Mouse (Mus musculus) mouse trophoblast stem cell (cell line): ENCODE measurements around the gene Rint1.

Experiments used
- in situ Hi-C, 2 experiments: fragments of 300-500 bp; cut with MseI, MboI; formaldehyde crosslinking; loops; 2 replicates in 1 of 2; 3 replicates in 1 of 2; pipeline ENCODE4 v1.15.1; 2025

Gene Rint1

DNA sequence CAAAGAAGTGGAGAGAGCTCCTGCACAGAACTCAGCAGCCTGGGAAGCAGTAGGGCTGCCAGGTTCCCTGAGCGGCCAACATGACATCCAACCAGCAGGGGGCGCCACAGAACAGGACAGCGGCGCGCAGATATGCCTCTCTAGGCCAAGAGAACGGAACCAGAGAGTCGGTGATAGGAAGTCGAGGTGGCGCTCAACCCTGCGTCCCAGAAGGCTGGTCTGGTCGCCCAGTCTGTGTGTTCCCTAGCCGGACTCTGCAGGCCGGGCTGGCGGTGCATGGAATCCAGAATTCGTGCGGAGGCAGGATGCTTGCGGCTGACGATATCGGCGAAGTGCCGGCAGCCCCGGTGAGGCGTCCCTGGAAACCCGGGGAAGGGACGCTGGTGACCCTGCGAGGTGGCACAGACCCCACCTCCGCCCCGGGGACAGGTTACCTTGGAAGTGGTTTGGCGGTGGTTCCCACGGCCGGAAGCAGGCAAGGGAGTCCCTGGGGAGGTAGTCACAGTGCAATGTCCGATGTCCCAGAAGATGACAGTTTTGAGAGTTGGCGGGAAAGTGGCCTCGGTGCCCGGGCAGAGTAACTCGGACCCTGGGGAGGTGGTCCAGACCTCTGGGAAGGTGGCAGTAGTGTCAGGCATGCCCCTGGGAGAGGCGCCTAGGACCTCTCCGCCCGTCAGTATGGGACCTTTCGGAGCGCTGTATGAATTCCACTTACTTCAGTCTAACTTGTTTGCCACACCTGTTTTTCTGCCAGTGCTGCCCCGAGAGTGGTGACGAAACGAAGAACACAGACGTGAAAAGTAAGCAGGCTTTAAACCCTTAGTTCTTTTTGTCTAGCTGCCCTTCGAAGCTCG lies at the start of gene Rint1:
Gene Rint1 (plus strand): TSS at position 176 of the 854 bp plus-strand sequence.
- in situ Hi-C loops: no loop called here

- in situ Hi-C loops: no loop called here
These were observed 44.2 kb upstream of the Rint1 start for GRCm38 (mm10) chr5:23743261-23743660.

DNA sequence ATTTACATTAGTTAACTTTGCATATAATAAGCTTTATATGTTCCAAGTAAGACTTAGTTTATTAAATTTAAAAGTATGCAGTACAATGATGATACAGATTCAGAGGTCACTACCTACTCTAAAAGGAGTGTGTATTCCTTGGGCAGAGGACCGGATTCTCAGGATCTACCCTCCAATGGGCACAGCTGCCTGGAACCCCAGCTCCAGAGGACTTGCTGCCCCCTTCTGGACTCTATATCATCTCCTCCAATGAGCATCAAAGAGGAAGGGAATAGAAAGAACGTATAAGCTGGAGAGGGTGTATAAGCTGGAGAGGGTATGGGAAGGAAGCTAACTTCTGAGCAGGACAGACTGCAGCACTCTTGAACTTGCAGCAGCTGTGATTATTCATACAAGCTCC lies 37.6 kb upstream of the Rint1 start:
- in situ Hi-C loops: no loop called here

- in situ Hi-C loops: no loop called here
These were observed 31.9 kb upstream of the Rint1 start for GRCm38 (mm10) chr5:23755591-23755990.

GRCm38 (mm10) chr5:23756368-23756767 lies 31.1 kb upstream of the Rint1 start:
- in situ Hi-C loops: no loop called here

DNA sequence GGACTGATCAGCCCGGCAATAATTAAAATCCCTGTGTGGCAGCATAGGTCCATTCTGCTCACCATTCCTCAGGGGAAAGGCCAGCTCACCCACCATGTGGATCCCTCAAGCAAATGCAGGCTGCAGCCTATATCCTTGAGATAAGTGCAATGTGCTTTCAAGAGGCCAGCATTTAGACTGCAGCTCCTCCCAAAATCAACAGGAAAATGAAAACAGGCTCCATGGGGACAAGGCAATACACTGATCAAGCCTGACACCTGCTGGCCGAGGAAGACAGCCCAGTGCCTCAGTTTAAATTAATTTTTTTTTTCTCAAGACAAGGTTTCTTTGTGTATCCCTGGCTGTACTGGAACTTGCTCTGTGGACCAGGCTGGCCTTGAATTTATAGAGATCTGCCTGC lies 28.9 kb upstream of the Rint1 start:
- in situ Hi-C loops: no loop called here

DNA sequence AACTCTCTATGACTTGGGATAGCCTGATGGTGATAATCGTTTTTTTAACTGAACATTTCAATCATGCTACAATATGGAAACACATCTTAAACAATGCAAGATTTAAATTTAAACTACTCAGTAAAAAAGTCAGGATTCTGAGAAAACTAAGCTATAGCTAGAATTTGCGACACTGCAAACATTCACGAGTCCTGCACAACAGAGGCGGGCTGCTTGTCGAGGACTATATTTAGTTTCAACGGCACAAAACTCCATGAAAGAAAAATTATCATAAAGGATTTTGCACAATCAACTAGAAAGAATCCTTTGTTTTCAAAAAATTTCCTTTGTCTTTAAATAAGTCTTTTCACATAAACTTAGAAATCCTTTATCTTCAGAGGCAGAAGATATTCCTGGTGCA lies 25.0 kb upstream of the Rint1 start:
- in situ Hi-C loops: no loop called here

- in situ Hi-C loops: no loop called here
These were observed 23.0 kb upstream of the Rint1 start for GRCm38 (mm10) chr5:23764557-23764956.

GRCm38 (mm10) chr5:23771105-23771504 lies 16.4 kb upstream of the Rint1 start:
- in situ Hi-C loops: no loop called here

DNA sequence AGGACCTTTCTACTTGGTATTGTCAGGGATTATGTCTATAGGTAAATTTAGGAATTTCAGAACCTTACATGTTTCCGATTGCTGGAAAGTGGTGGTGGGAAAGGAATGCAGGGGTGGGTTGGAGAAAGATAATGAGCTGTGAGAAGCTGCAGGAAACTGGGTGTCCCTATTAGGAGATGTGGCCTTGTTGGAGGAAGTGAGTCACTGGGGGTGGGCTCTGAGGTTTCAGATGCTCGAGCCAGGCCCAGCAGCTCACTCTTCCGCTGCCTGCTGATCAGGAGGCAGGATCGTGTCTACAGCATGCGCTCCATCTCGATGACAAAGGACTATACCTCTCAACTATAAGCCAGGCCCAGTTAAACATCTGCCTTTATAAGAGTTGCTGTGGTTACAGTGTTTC lies 13.3 kb upstream of the Rint1 start:
- in situ Hi-C loops: no loop called here

GRCm38 (mm10) chr5:23780516-23780915 lies 7.0 kb upstream of the Rint1 start:
- in situ Hi-C loops: no loop called here

GRCm38 (mm10) chr5:23781172-23781571 lies 6.3 kb upstream of the Rint1 start:
- in situ Hi-C loops: no loop called here

GRCm38 (mm10) chr5:23782051-23782810 lies 5.3 kb upstream of the Rint1 start:
- in situ Hi-C loops: no loop called here

GRCm38 (mm10) chr5:23782931-23783877 lies 4.3 kb upstream of the Rint1 start, which contains the start of gene Pus7:
TSS of gene Pus7 (minus strand) at chr5:23783711.
- in situ Hi-C loops: no loop called here

GRCm38 (mm10) chr5:23788390-23788830 lies 899 bp downstream of the Rint1 start:
- in situ Hi-C loops: no loop called here

DNA sequence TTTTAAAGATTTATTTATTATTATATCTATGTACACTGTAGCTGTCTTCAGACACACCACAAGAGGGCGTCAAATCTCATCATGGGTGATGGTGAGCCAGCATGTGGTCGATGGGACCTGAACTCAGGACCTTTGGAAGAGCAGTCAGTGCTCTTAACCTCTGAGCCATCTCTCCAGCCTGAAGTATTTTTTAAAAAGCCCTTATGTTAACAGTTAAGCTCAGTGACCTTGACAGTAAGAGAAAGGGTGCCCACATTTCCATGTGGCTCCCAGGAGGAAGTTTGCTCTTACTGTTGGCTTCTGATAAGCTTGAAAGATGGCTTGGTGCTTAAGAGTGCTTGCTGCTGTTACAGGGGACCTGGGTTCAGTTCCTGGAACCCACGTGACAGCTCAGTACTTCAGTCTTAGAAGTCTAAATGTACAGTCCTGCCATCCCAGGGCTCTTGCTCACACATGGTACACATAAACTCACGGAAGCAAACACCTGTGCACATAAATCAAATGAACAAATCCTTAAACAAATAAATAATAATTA lies 1.6 kb downstream of the Rint1 start:
- in situ Hi-C loops: no loop called here

DNA sequence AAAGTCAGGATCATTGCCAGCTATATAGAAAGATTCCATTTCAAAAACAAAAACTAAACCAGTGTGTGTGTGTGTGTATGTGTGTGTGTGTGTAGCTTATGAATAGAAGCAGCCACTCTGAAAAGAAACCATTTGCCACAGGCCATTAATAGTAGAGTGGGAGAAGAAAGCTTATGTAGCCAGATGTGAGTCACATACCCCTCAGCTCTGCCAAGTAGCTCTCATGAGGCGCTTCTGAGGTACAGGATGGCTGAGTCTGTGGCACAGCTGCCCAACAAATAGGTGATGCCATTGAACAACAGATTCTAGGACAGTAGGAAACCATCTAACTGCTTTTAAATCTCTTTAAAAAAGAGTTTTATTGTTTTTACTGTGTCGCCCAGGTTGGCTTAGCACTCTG lies 5.2 kb downstream of the Rint1 start:
- in situ Hi-C loops: no loop called here

- in situ Hi-C loops: no loop called here
These were observed 27.3 kb downstream of the Rint1 start for GRCm38 (mm10) chr5:23814841-23815240.

DNA sequence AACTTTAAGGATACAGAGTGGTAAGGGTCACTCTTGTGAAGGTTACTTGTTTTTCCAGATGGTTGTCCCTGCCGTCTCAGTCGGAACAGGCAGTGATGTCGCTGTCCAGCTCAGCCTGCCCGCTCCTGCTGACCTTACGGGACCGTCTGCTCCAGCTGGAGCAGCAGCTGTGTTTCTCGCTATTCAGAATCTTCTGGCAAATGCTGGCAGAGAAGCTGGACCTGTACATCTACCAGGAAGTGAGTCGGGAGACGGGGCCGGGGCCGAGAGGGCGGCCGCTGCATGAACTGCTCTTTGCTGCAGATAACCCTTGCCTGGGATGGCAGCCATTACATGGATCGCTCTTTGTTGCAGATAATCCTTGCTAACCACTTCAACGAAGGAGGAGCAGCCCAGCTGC lies 29.2 kb downstream of the Rint1 start:
- in situ Hi-C loops: no loop called here

DNA sequence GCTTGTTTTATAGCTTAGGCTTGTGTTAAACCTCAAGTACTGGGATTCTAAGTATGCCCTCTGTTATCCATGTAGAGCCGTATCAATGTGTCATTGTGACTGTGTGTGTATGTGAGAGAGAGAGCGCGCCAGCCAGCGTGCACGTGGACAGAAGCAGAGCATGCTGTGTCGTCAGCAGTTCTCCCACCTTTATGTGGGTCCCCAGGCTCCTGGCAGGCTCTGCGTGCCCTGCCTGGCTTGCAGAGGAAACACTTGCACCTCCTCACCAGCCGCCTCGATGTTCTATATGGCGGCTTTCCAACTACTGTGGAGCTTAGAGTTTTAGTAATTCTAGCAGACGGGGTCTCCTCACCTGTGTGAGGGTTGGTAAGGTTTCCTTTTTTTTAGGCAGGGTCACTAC lies 34.8 kb downstream of the Rint1 start:
- in situ Hi-C loops: no loop called here

GRCm38 (mm10) chr5:23824171-23824733 lies 36.7 kb downstream of the Rint1 start:
- in situ Hi-C loops: no loop called here
